Mouse (Mus musculus) frontal cortex, postnatal 36 days (tissue): Measurements from ENCODE around the gene Sp1.

Experiments
- DNase-seq, 2 experiments: peaks; one replicate each; pipeline ENCODE4 v3.0.0; 2022; ENCODE audit warnings: low spot score in 2 of 2

Sp1 gene

DNA sequence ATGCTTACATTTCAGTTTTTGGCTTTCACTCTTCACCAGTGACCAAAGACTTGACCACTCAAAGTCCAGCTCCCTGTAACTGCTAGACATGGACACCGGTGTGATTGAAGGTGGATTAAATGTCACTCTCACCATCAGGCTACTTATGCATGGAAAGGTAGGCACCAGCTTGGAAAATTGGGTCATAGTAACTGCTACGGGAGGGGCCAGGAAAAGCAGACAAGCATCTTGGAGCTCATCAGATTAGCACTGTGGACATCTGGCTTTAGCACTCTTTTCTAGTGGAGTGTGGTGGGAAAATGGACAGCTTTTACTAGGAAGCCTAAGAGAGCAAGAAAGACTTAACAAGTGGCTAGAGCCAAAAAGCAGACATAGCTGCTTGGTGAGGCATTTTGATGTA, 67.3 kb downstream of the Sp1 start:
- no peak for DNase-seq

DNA sequence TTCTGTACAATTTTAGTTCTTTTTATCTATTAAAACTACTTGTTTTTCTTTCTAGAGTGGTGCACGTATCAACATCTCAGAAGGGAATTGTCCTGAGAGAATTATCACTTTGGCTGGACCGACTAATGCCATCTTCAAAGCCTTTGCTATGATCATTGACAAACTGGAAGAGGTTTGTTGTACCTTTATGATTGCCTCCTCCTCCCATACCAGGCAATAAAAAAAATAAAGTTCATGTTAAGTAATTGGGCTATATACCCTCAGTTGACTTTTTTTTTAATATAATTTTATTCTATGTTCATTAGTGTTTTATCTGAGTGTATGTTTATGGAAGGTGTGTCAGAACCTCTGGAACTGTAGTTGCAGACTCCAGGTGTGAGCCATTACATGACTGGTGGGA, 68.6 kb downstream of the Sp1 start:
- no peak for DNase-seq

DNA sequence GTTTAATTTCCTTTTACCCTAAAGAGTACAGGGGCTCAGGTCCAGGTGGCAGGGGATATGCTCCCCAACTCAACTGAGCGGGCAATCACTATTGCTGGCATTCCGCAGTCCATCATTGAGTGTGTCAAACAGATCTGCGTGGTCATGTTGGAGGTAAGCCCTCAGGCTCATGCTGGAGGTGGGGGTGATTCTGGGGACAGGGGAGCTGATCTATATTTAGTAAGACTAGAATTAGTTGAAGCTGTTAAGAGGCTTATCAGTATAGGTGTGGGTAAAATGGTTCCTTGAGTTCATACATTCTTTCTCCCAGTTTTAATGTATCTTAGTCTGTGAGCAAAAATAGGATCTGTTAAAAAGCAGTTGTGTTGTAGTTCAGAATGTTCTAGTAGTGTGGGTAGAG, 77.2 kb downstream of the Sp1 start:
- no peak for DNase-seq

DNA sequence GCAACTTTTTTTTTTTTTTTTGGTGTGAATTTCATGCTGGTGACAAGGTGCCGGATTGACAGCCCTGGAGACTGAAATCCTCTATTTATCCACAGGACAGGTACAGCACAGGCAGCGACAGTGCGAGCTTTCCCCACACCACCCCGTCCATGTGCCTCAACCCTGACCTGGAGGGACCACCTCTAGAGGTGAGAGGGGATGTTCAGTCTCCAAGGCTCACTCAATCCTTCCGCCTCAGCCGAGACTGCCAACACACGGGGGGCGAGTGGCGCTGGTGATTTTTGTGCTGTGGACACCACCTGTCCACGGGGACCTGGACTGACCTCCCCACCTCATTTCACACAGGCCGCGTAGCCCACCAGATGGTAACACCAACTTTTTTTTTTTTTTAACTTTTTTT, 79.9 kb downstream of the Sp1 start:
- no peak for DNase-seq
